Mouse (Mus musculus): ENCODE data around the gene Gm4871.
A peak's percentile ranks its signal among the peaks of the same experiment; 100 is the strongest.
"Not testable (repeated sequence)": the region's sequence is repeated elsewhere in the genome, so short reads cannot be mapped to it uniquely, and the experiment has no call there.

Gene Gm4871

GRCm38 (mm10) chr5:145032391-145032790 is at the start of gene Gm4871:
Gm4871 (minus strand) TSS chr5:145032754.
- DNase-seq (ENCODE audit: low read depth): not testable (repeated sequence)

- no peak for DNase-seq (ENCODE audit: low read depth)
These were observed 49.5 kb upstream of the Gm4871 start for GRCm38 (mm10) chr5:145081866-145082613.

- no peak for DNase-seq (ENCODE audit: low read depth)
These were observed 42.5 kb upstream of the Gm4871 start for GRCm38 (mm10) chr5:145075081-145075480.

- DNase-seq (ENCODE audit: low read depth): peak; percentile 58
These were observed 38.8 kb upstream of the Gm4871 start for GRCm38 (mm10) chr5:145071342-145071741.

- peak; percentile 92 for DNase-seq (ENCODE audit: low read depth)
These were observed 37.2 kb upstream of the Gm4871 start for GRCm38 (mm10) chr5:145069707-145070106.

- DNase-seq (ENCODE audit: low read depth): peak; percentile 14
These were observed 36.3 kb upstream of the Gm4871 start for GRCm38 (mm10) chr5:145068863-145069262.

- no peak for DNase-seq (ENCODE audit: low read depth)
These were observed 32.3 kb upstream of the Gm4871 start for GRCm38 (mm10) chr5:145064765-145065340.

- no peak for DNase-seq (ENCODE audit: low read depth)
These were observed 27.0 kb upstream of the Gm4871 start for GRCm38 (mm10) chr5:145059524-145059923.

GRCm38 (mm10) chr5:145058722-145059121 is 26.2 kb upstream of the Gm4871 start:
- no peak for DNase-seq (ENCODE audit: low read depth)

GRCm38 (mm10) chr5:145057907-145058306 is 25.4 kb upstream of the Gm4871 start:
- DNase-seq (ENCODE audit: low read depth): no peak

GRCm38 (mm10) chr5:145054187-145054586 is 21.6 kb upstream of the Gm4871 start:
- DNase-seq (ENCODE audit: low read depth): not testable (repeated sequence)

GRCm38 (mm10) chr5:145042690-145043089 is 10.1 kb upstream of the Gm4871 start, which contains the start of gene 1700018F24Rik:
1700018F24Rik (plus strand) TSS chr5:145042990.
- DNase-seq (ENCODE audit: low read depth): not testable (repeated sequence)

GRCm38 (mm10) chr5:145041628-145042027 is 9.1 kb upstream of the Gm4871 start:
- DNase-seq (ENCODE audit: low read depth): peak; percentile 46

GRCm38 (mm10) chr5:145030476-145030875 is 2.1 kb downstream of the Gm4871 start:
- DNase-seq (ENCODE audit: low read depth): peak; percentile 55

- not testable (repeated sequence) for DNase-seq (ENCODE audit: low read depth)
These were observed 11.8 kb downstream of the Gm4871 start for GRCm38 (mm10) chr5:145020712-145021111.

GRCm38 (mm10) chr5:145020254-145020653 is 12.3 kb downstream of the Gm4871 start:
- DNase-seq (ENCODE audit: low read depth): not testable (repeated sequence)

GRCm38 (mm10) chr5:145016761-145017160 is 15.8 kb downstream of the Gm4871 start:
- peak; percentile 24 for DNase-seq (ENCODE audit: low read depth)

- DNase-seq (ENCODE audit: low read depth): no peak
These were observed 18.3 kb downstream of the Gm4871 start for GRCm38 (mm10) chr5:145014278-145014677.

- DNase-seq (ENCODE audit: low read depth): no peak
These were observed 23.5 kb downstream of the Gm4871 start for GRCm38 (mm10) chr5:145008878-145009659.

- no peak for DNase-seq (ENCODE audit: low read depth)
These were observed 27.0 kb downstream of the Gm4871 start for GRCm38 (mm10) chr5:145005596-145005995.

GRCm38 (mm10) chr5:145004495-145004894 is 28.1 kb downstream of the Gm4871 start:
- DNase-seq (ENCODE audit: low read depth): no peak

GRCm38 (mm10) chr5:145003362-145003761 is 29.2 kb downstream of the Gm4871 start:
- DNase-seq (ENCODE audit: low read depth): peak; percentile 62

GRCm38 (mm10) chr5:144998491-144998890 is 34.1 kb downstream of the Gm4871 start:
- peak; percentile 66 for DNase-seq (ENCODE audit: low read depth)
